Mouse (Mus musculus) MEL (cell line): ENCODE results near the gene Tarm1. TPM values are rescaled to one million over a fixed set of nuclear protein-coding genes. Genes with fewer than 3 reads are reported as not detected.

ENCODE experiments used
- DNase-seq: peaks from one replicate; pipeline ENCODE4 v3.0.0; 2011; ENCODE audit warnings: low read depth, low spot score
- H3K27ac ChIP-seq: 2 replicates; pipeline ENCODE4 v1.5.1; 2012; ENCODE audit warnings: low read depth, mild to moderate bottlenecking, control low read depth, low read length, moderate library complexity; ENCODE audit not compliant: control insufficient read depth
- H3K27me3 ChIP-seq, 2 experiments: fragments of 150-350 bp in 1 of 2; sonication (generic) in 1 of 2; 2 replicates each; pipeline ENCODE4 v1.6.1; 2012; ENCODE audit warnings: low read length in 2 of 2, mild to moderate bottlenecking in 2 of 2, improper control_type of control experiment in 1 of 2, moderate library complexity in 1 of 2; ENCODE audit not compliant: insufficient read depth in 2 of 2, control insufficient read depth in 1 of 2
- H3K36me3 ChIP-seq, 2 experiments: 2 replicates each; pipeline ENCODE4 v1.6.1; 2012 to 2014; ENCODE audit warnings: low read length in 2 of 2, improper control_type of control experiment in 1 of 2, inconsistent platforms in 1 of 2, mild to moderate bottlenecking in 1 of 2; ENCODE audit not compliant: insufficient read depth in 2 of 2, control insufficient read depth in 1 of 2
- H3K4me1 ChIP-seq, 2 experiments: fragments of 150-350 bp in 1 of 2; sonication (generic) in 1 of 2; 2 replicates each; pipeline ENCODE4 v1.6.1; 2012; ENCODE audit warnings: low read length in 2 of 2, improper control_type of control experiment in 1 of 2, mild to moderate bottlenecking in 1 of 2; ENCODE audit not compliant: insufficient read depth in 2 of 2, control insufficient read depth in 1 of 2
- H3K4me3 ChIP-seq, 2 experiments: fragments of 150-350 bp in 1 of 2; sonication (generic) in 1 of 2; 2 replicates each; pipeline ENCODE4 v1.5.1; 2012; ENCODE audit warnings: low read depth in 2 of 2, low read length in 2 of 2, mild to moderate bottlenecking in 2 of 2, moderate library complexity in 2 of 2, control low read depth in 1 of 2, improper control_type of control experiment in 1 of 2; ENCODE audit not compliant: control insufficient read depth in 1 of 2, insufficient read depth in 1 of 2
- H3K79me2 ChIP-seq: 2 replicates; pipeline ENCODE4 v1.6.1; 2012; ENCODE audit warnings: mild to moderate bottlenecking, low read length, moderate library complexity; ENCODE audit not compliant: control insufficient read depth, poor library complexity, insufficient read depth
- H3K9ac ChIP-seq: 2 replicates; pipeline ENCODE4 v1.6.1; 2012; ENCODE audit warnings: low read depth, mild to moderate bottlenecking, control low read depth, low read length, moderate library complexity; ENCODE audit not compliant: control insufficient read depth, poor library complexity, severe bottlenecking
- H3K9me3 ChIP-seq: fragments of 150-350 bp; sonication (generic); replicated peaks from 2 replicates; pipeline ENCODE4 v1.6.1; 2012; ENCODE audit warnings: mild to moderate bottlenecking, low read length, improper control_type of control experiment, moderate library complexity; ENCODE audit not compliant: insufficient read depth
- CTCF ChIP-seq, 3 experiments: IDR thresholded peaks in 2 of 3; conservative IDR thresholded peaks in 1 of 3; 2 replicates each; pipeline ENCODE4 v1.5.1; 2011 to 2012; ENCODE audit warnings: low read length in 3 of 3, low read depth in 2 of 3, mild to moderate bottlenecking in 2 of 3, improper control_type of control experiment in 1 of 3, inconsistent platforms in 1 of 3, mixed read lengths in 1 of 3, moderate library complexity in 1 of 3; ENCODE audit not compliant: control insufficient read depth in 1 of 3, insufficient read depth in 1 of 3, poor library complexity in 1 of 3, severe bottlenecking in 1 of 3
- ELF1 ChIP-seq: IDR thresholded peaks from 2 replicates; pipeline ENCODE4 v1.6.1; 2014; ENCODE audit warnings: low read depth, mild to moderate bottlenecking, inconsistent platforms, low read length, improper control_type of control experiment, moderate library complexity
- HCFC1 ChIP-seq: IDR thresholded peaks from 2 replicates; pipeline ENCODE4 v1.6.1; 2012; ENCODE audit warnings: low read depth, mild to moderate bottlenecking, inconsistent platforms, low read length, improper control_type of control experiment, moderate library complexity
- KAT2A ChIP-seq: conservative IDR thresholded peaks from 2 replicates; pipeline ENCODE4 v1.6.1; 2012; ENCODE audit warnings: low read depth, low read length, improper control_type of control experiment, inconsistent platforms
- MAFK ChIP-seq: IDR thresholded peaks from 2 replicates; pipeline ENCODE4 v1.6.1; 2011; ENCODE audit warnings: low read depth, mild to moderate bottlenecking, low read length, improper control_type of control experiment, borderline replicate concordance
- MAX ChIP-seq: IDR thresholded peaks from 2 replicates; pipeline ENCODE4 v1.6.1; 2011; ENCODE audit warnings: low read length, improper control_type of control experiment
- MEF2A ChIP-seq: IDR thresholded peaks from 2 replicates; pipeline ENCODE4 v1.6.1; 2014; ENCODE audit warnings: low read depth, mild to moderate bottlenecking, inconsistent platforms, low read length, improper control_type of control experiment; ENCODE audit not compliant: poor library complexity, insufficient replicate concordance, severe bottlenecking; ENCODE audit errors: extremely low read depth
- MYB ChIP-seq: IDR thresholded peaks from 2 replicates; pipeline ENCODE4 v1.6.1; 2011; ENCODE audit warnings: mild to moderate bottlenecking, low read depth, low read length, improper control_type of control experiment
- MYC ChIP-seq: IDR thresholded peaks from 2 replicates; pipeline ENCODE4 v1.6.1; 2011; ENCODE audit warnings: low read depth, mild to moderate bottlenecking, low read length, improper control_type of control experiment, moderate library complexity
- NRF1 ChIP-seq: IDR thresholded peaks from 2 replicates; pipeline ENCODE4 v1.6.1; 2014; ENCODE audit warnings: low read depth, mild to moderate bottlenecking, inconsistent platforms, low read length, improper control_type of control experiment, moderate library complexity; ENCODE audit not compliant: poor library complexity, insufficient read depth, severe bottlenecking
- POLR2A ChIP-seq, 2 experiments: IDR thresholded peaks; 2 replicates each; pipeline ENCODE4 v1.6.1; 2011 to 2012; ENCODE audit warnings: low read length in 2 of 2, mild to moderate bottlenecking in 2 of 2, control low read depth in 1 of 2, improper control_type of control experiment in 1 of 2, low read depth in 1 of 2, moderate library complexity in 1 of 2; ENCODE audit not compliant: control insufficient read depth in 1 of 2, insufficient read depth in 1 of 2, poor library complexity in 1 of 2
- POLR2AphosphoS2 ChIP-seq: IDR thresholded peaks from 2 replicates; pipeline ENCODE4 v1.6.1; 2011; ENCODE audit warnings: low read length, improper control_type of control experiment
- RAD21 ChIP-seq: IDR thresholded peaks from 2 replicates; pipeline ENCODE4 v1.6.1; 2011; ENCODE audit warnings: mild to moderate bottlenecking, low read depth, low read length, improper control_type of control experiment
- RCOR1 ChIP-seq: IDR thresholded peaks from 2 replicates; pipeline ENCODE4 v1.6.1; 2012; ENCODE audit warnings: low read depth, mild to moderate bottlenecking, inconsistent platforms, low read length, improper control_type of control experiment
- SMC3 ChIP-seq: IDR thresholded peaks from 2 replicates; pipeline ENCODE4 v1.6.1; 2011; ENCODE audit warnings: low read depth, low read length, improper control_type of control experiment
- TAL1 ChIP-seq: IDR thresholded peaks from 2 replicates; pipeline ENCODE4 v1.6.1; 2012; ENCODE audit warnings: mild to moderate bottlenecking, inconsistent platforms, low read length, moderate library complexity, mixed read lengths
- TBP ChIP-seq: IDR thresholded peaks from 2 replicates; pipeline ENCODE4 v1.8.0; 2011; ENCODE audit warnings: low read depth, low read length, improper control_type of control experiment
- USF2 ChIP-seq, 2 experiments: IDR thresholded peaks; 2 replicates each; pipeline ENCODE4 v1.6.1; 2011 to 2012; ENCODE audit warnings: improper control_type of control experiment in 2 of 2, low read length in 2 of 2, borderline replicate concordance in 1 of 2, inconsistent platforms in 1 of 2, low read depth in 1 of 2, mild to moderate bottlenecking in 1 of 2; ENCODE audit not compliant: insufficient read depth in 1 of 2
- ZKSCAN1 ChIP-seq: IDR thresholded peaks from 2 replicates; pipeline ENCODE4 v1.6.1; 2012; ENCODE audit warnings: low read depth, mild to moderate bottlenecking, inconsistent platforms, low read length, improper control_type of control experiment, moderate library complexity
- polyA plus RNA-seq, 2 experiments: library from polyadenylated mRNA; stranded (reverse) in 1 of 2; unstranded in 1 of 2; fragments of >175 nt in 1 of 2; fragments of >200 nt in 1 of 2; gene quantifications; 2 replicates each; pipeline versions ENCODE4 v1.2.1 to v1.2.4; 2012; ENCODE audit warnings: low replicate concordance in 2 of 2, low read depth in 1 of 2; ENCODE audit not compliant: insufficient read length in 2 of 2, insufficient read depth in 1 of 2, missing spikeins in 1 of 2
- total RNA-seq: library from RNA; depleted of rRNA; stranded (reverse); fragments of 300-350 nt; gene quantifications from 2 replicates; pipeline ENCODE4 v1.2.3, GENCODE M21; 2012

The Tarm1 gene
- total and polyA plus RNA-seq, 3 experiments, result 1.1 to 1.7 TPM; not detected in 1

DNA sequence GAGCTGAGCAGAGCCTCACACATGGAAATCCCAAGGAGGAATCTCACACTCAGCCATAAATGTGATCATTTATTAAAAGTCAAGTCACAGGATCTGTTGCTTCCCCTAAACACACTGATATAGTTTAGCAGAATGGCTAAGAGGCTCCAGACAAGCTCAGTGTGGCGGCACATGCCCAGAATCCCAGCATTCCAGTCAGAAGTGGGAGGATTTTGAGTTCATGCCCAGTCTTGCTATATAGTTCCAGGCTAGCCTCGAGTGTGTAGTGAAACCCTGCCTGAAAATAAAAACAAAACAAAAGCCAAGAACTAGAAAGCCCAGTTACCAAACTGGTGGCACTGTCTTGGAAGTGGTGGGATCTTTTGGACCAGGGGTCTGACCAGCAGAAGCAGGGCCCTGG lies 33.8 kb downstream of the Tarm1 start:
- Histone ChIP-seq H3K79me2 (no peaks in the 10 kb centered on the region), H3K27me3 (peaks cover 4% of the 10 kb centered on the region in 2 experiments; a peak in 3 of 4 replicates)
- no peak for DNase-seq

GRCm38 (mm10) chr7:3463306-3463705 lies 39.1 kb downstream of the Tarm1 start:
- H3K27me3 ChIP-seq, result peaks cover 2 to 5% of the 10 kb centered on the region in 2 experiments; a peak in 2 of 4 replicates
- no peaks in the 10 kb centered on the region for H3K79me2 ChIP-seq
- no peaks in the 10 kb centered on the region for H3K9me3 ChIP-seq
- H3K27ac ChIP-seq, result no peak overlapping the region
- DNase-seq, result no peak
- no peaks in the 10 kb centered on the region for H3K4me1 ChIP-seq
- no peak overlapping the region for H3K4me3 ChIP-seq
- no peak for TF ChIP-seq NRF1
- no peak for TF ChIP-seq POLR2A (IDR thresholded peaks at IDR 0.05; ENCODE audit: control insufficient read depth in 1 of 2, insufficient read depth in 1 of 2, low read depth in 1 of 2, low read length in 2 of 2, poor library complexity in 1 of 2)
- no peak for TF ChIP-seq MEF2A
- no peak for TF ChIP-seq TAL1
- TF ChIP-seq RAD21, result no peak
- TF ChIP-seq USF2 (IDR thresholded peaks at IDR 0.05; ENCODE audit: borderline replicate concordance in 1 of 2, insufficient read depth in 1 of 2, low read depth in 1 of 2, low read length in 2 of 2), result no peak
- no peak for TF ChIP-seq ZKSCAN1
- TF ChIP-seq KAT2A, result no peak
- TF ChIP-seq POLR2AphosphoS2, result no peak
- TF ChIP-seq CTCF (IDR thresholded peaks at IDR 0.05 in 2 of 3, conservative IDR thresholded peaks at IDR 0.05 in 1 of 3; ENCODE audit: control insufficient read depth in 1 of 3, insufficient read depth in 1 of 3, low read depth in 2 of 3, low read length in 3 of 3, poor library complexity in 1 of 3, severe bottlenecking in 1 of 3), result no peak
- TF ChIP-seq ELF1, result no peak
- no peak for TF ChIP-seq SMC3
- no peak for TF ChIP-seq MYC
- TF ChIP-seq MAX, result no peak
- TF ChIP-seq RCOR1, result no peak
- no peak overlapping the region for H3K9ac ChIP-seq
- no peaks in the 10 kb centered on the region for H3K36me3 ChIP-seq

More for the DNA sequence above, 33.8 kb downstream of the Tarm1 start:
- Histone ChIP-seq H3K27ac (no peak overlapping the region), H3K9ac (no peak overlapping the region), H3K36me3 (no peaks in the 10 kb centered on the region), H3K4me3 (no peak overlapping the region)
- TF ChIP-seq MAFK, result no peak
- TF ChIP-seq HCFC1, result no peak
- TF ChIP-seq MYB, result no peak
- TF ChIP-seq TBP, result no peak
- TF ChIP-seq, all 39 proteins: peak for 0
- H3K4me1 ChIP-seq, result no peaks in the 10 kb centered on the region
- no peaks in the 10 kb centered on the region for H3K9me3 ChIP-seq
